Comparison of ENCODE assay signal across 16 mouse cellular contexts in genomic region chr1:183082436-183082835, GRCm38 (mm10).
DNase-seq lines count a peak whose midpoint lies in the region; ATAC-seq lines count a peak whose summit lies in the region.
"Had no signal": no experiment of that assay in that cellular context is flagged by ENCODE, and none has a peak within 500 bp of the region (broad histone marks: within the 10 kb centered on the region; RNA-seq: fewer than 3 reads in every experiment).

No protein-coding gene starts in this region.

- 54% methylated on average over 4 of the region's 4 CpGs for WGBS in limb, embryonic 13.5 days
- WGBS in forebrain, embryonic 13.5 days: 50% methylated on average over 4 of the region's 4 CpGs
- 81% methylated on average over 4 of the region's 4 CpGs for WGBS in embryonic facial prominence, embryonic 10.5 days

- no peak overlapping the region for H3K4me3 ChIP-seq in limb, embryonic 13.5 days
- H3K4me3 ChIP-seq in forebrain, embryonic 13.5 days: no peak overlapping the region
- no peak overlapping the region for H3K4me3 ChIP-seq in embryonic facial prominence, embryonic 10.5 days
- H3K4me3 ChIP-seq: liver, embryonic 13.5 days; megakaryocyte, embryonic 14.5 days; neural tube, embryonic 13.5 days had no signal

- H3K4me2 ChIP-seq in limb, embryonic 13.5 days (replicated peaks): no peak overlapping the region
- H3K4me2 ChIP-seq in forebrain, embryonic 13.5 days: no peak overlapping the region
- H3K4me2 ChIP-seq: liver, embryonic 13.5 days; neural tube, embryonic 13.5 days had no signal

- H3K9ac ChIP-seq in limb, embryonic 13.5 days: no peak overlapping the region
- no peak overlapping the region for H3K9ac ChIP-seq in forebrain, embryonic 13.5 days
- H3K9ac ChIP-seq: forebrain, postnatal 0 days; liver, embryonic 13.5 days; neural tube, embryonic 13.5 days had no signal

- H3K36me3 ChIP-seq in limb, embryonic 13.5 days: peaks cover 37% of the 10 kb centered on the region
- H3K36me3 ChIP-seq in forebrain, embryonic 13.5 days (ENCODE audit: poor library complexity, severe bottlenecking): peaks cover 29% of the 10 kb centered on the region
- peaks cover 34% of the 10 kb centered on the region for H3K36me3 ChIP-seq in embryonic facial prominence, embryonic 10.5 days (replicated peaks)

- DNase-seq in 3T3-L1 (ENCODE audit: low read depth, low spot score) (peak; percentile 93), 416B (ENCODE audit: low read depth) (peak; percentile 25)
- DNase-seq in fibroblast of lung, adult 2 months (ENCODE audit: low read depth): peak; percentile 89
- no peak for DNase-seq in kidney, adult 9 months
- DNase-seq in embryonic facial prominence, embryonic 10.5 days (ENCODE audit: low spot score): no peak
- DNase-seq: adrenal gland, adult 8-10 months; cerebellum, adult 2 months; forebrain, postnatal 0 days; liver, embryonic 13.5 days; thymus, adult 2 months had no signal

- no peaks in the 10 kb centered on the region for H3K27me3 ChIP-seq in limb, embryonic 13.5 days
- no peaks in the 10 kb centered on the region; the same call in 1 of the 2 replicates for H3K27me3 ChIP-seq in forebrain, embryonic 13.5 days
- H3K27me3 ChIP-seq in embryonic facial prominence, embryonic 10.5 days (replicated peaks; ENCODE audit: low read depth, poor library complexity, severe bottlenecking): no peaks in the 10 kb centered on the region
- H3K27me3 ChIP-seq: liver, embryonic 13.5 days; megakaryocyte, embryonic 14.5 days; neural tube, embryonic 13.5 days had no signal

- peaks cover 61% of the 10 kb centered on the region for H3K4me1 ChIP-seq in limb, embryonic 13.5 days
- peaks cover 17% of the 10 kb centered on the region; the same call in 1 of the 2 replicates for H3K4me1 ChIP-seq in forebrain, embryonic 13.5 days
- H3K4me1 ChIP-seq in embryonic facial prominence, embryonic 10.5 days: peaks cover 10% of the 10 kb centered on the region; the same call in 1 of the 2 replicates

- ATAC-seq in limb, embryonic 13.5 days (ENCODE audit: low FRiP score, low read depth): no peak; the same call in 1 of the 2 replicates
- no peak for ATAC-seq in forebrain, embryonic 13.5 days
- ATAC-seq: forebrain, postnatal 0 days; inflammation-experienced regulatory T-cells, adult 6 months; lung, postnatal 0 days had no signal

- H3K9me3 ChIP-seq in limb, embryonic 13.5 days: peaks cover 5% of the 10 kb centered on the region; the same call in 1 of the 2 replicates
- H3K9me3 ChIP-seq in forebrain, embryonic 13.5 days (replicated peaks): no peaks in the 10 kb centered on the region
- peaks cover 3% of the 10 kb centered on the region; the same call in 1 of the 2 replicates for H3K9me3 ChIP-seq in embryonic facial prominence, embryonic 10.5 days
- H3K9me3 ChIP-seq: liver, embryonic 13.5 days; neural tube, embryonic 13.5 days had no signal

- H3K27ac ChIP-seq in limb, embryonic 13.5 days: peak overlapping the region; percentile 81
- no peak overlapping the region for H3K27ac ChIP-seq in forebrain, embryonic 13.5 days
- no peak overlapping the region for H3K27ac ChIP-seq in embryonic facial prominence, embryonic 10.5 days (replicated peaks)
- H3K27ac ChIP-seq: liver, embryonic 13.5 days; neural tube, embryonic 13.5 days had no signal

Comparison
In these comparisons a context has a peak if more than half of its experiments do, and no peak if none do; other contexts are left out.
1. DNase-seq: peak in 3T3-L1 (single experiment), 416B (single experiment) and fibroblast of lung, adult 2 months (single experiment); none in kidney, adult 9 months (single experiment) and embryonic facial prominence, embryonic 10.5 days (single experiment).